16 mouse cellular contexts compared by ENCODE assay signal in the genomic region with DNA sequence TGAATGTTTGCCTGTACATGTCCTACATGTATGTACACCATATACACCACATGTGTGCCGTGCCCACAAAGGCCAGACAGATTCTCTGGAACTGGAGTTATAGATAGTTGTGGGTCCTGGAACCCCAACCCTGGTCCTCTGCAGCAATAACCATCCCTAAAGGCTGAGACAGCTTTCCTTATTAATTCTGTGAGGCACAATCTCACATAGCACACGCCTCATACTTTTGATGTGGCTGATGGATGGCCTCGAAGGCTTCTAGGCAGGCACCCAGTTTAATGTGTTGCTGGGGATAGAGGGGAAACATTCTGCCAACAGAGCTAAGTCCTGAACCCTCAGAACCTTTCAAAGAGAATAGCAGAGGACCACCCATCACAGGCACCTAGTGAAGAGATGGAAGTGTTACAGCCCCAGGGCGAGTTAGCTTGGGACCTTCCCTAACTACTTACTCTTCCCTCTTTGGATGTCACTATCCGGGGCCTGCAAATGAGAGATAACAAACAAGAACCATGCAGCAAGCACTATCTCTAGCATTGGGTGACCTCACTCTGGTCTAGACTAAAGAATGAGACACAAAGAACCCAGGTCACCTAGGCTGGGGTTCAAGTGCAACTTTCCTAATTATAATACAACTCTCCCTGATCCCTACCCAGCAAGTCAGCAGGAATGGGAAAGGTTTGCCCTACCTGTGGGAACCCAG. TPM values are rescaled to one million over a fixed set of nuclear protein-coding genes. Genes with fewer than 3 reads are reported as not detected.
A peak's percentile ranks its signal among the peaks of the same experiment; 100 is the strongest.
DNase-seq lines count a peak whose midpoint lies in the region; ATAC-seq and TF ChIP-seq lines count a peak whose summit lies in the region.
"Had no signal": no experiment of that assay in that cellular context is flagged by ENCODE, and none has a peak within 500 bp of the region (broad histone marks: within the 10 kb centered on the region; RNA-seq: fewer than 3 reads in every experiment).

No protein-coding gene starts in this region.

- peak overlapping the region; percentile 38; the same call in 1 of the 2 replicates for H3K27ac ChIP-seq in gastrocnemius, adult 2 months
- H3K27ac ChIP-seq: hindbrain, embryonic 15.5 days; limb, embryonic 13.5 days; midbrain, embryonic 10.5 days; neural tube, embryonic 15.5 days had no signal

- no peak for DNase-seq in gastrocnemius, adult 2 months
- DNase-seq in gastrocnemius, adult 8-10 months (ENCODE audit: low spot score in 2 of 2), result no peak
- peak; percentile 36 for DNase-seq in spleen, adult 12 weeks (ENCODE audit: low spot score)
- DNase-seq in spleen, postnatal 14 days (ENCODE audit: low spot score in 2 of 2), result no peak
- no peak for DNase-seq in retina, postnatal 1 day
- no peak for DNase-seq in kidney, postnatal 36 days
- DNase-seq: cerebellum, adult 9-10 months; heart, postnatal 10 days; kidney, adult 2 months; lung, postnatal 10 days had no signal

- peak; percentile 82 for ATAC-seq in erythroid progenitor cell, adult 5-6 weeks (replicated peaks; ENCODE audit: low FRiP score, poor library complexity, severe bottlenecking)
- ATAC-seq in megakaryocyte progenitor cell, adult 5-6 weeks (replicated peaks; ENCODE audit: poor library complexity), result peak; percentile 76

- intact Hi-C loops in gastrocnemius, adult 2 months (cut with DNase I), result no loop called here

- TF ChIP-seq CTCF in gastrocnemius, adult 2 months (IDR thresholded peaks at IDR 0.05), result no peak

- 0 out of 2 replicates have a peak overlapping the region, but pooled peaks have one; percentile 17 for H3K4me3 ChIP-seq in gastrocnemius, adult 2 months
- H3K4me3 ChIP-seq: hindbrain, embryonic 15.5 days; limb, embryonic 13.5 days; midbrain, embryonic 10.5 days; neural tube, embryonic 15.5 days had no signal

RNA-seq across cellular contexts. Expression of gene Eps8l2, which starts 25.8 kb away (rescaled TPM):
- total RNA-seq in gastrocnemius, adult 2 months (2021), result 1 to 10 TPM; 2.6 to 3.1 TPM
- 1 to 10 TPM; 1.3 to 3.4 (median 2.2) TPM for total RNA-seq in gastrocnemius, adult 8-10 months (2022)
- not detected in 2 replicates for total RNA-seq in erythroid progenitor cell, adult 5-6 weeks (2015; ENCODE audit: low replicate concordance)
- total RNA-seq in erythroid progenitor cell, adult 5-6 weeks (2017; ENCODE audit: low replicate concordance), result 1.4 TPM in 1 of 2 replicates, not detected in the other
- total RNA-seq in megakaryocyte progenitor cell, adult 5-6 weeks (2015), result 0.67 TPM in 1 of 2 replicates, not detected in the other
- not detected in 2 replicates for total RNA-seq in megakaryocyte progenitor cell, adult 5-6 weeks (2017)

RNA-seq across cellular contexts. Expression of gene Taldo1, which starts 27.5 kb away (rescaled TPM):
- total RNA-seq in gastrocnemius, adult 2 months (2021), result 10 to 100 TPM; 77.5 to 88.3 TPM
- total RNA-seq in gastrocnemius, adult 8-10 months (2022), result 10 to 100 TPM; 81.4 to 87.7 (median 84.4) TPM
- 108 and 138 TPM in 2 replicates for total RNA-seq in erythroid progenitor cell, adult 5-6 weeks (2015; ENCODE audit: low replicate concordance)
- 354 and 496 TPM in 2 replicates for total RNA-seq in erythroid progenitor cell, adult 5-6 weeks (2017; ENCODE audit: low replicate concordance)
- total RNA-seq in megakaryocyte progenitor cell, adult 5-6 weeks (2015), result 103 and 117 TPM in 2 replicates
- total RNA-seq in megakaryocyte progenitor cell, adult 5-6 weeks (2017), result 508 and 513 TPM in 2 replicates

RNA-seq across cellular contexts. Expression of gene Tmem80, which starts 37.0 kb away (rescaled TPM):
- total RNA-seq in gastrocnemius, adult 2 months (2021), result 10 to 100 TPM; 11.5 to 16.9 TPM
- 10 to 100 TPM in 3 of 4 experiments, 1 to 10 TPM in 1; 9.1 to 11.5 (median 11.3) TPM for total RNA-seq in gastrocnemius, adult 8-10 months (2022)
- 13.4 and 26.7 TPM in 2 replicates for total RNA-seq in erythroid progenitor cell, adult 5-6 weeks (2015; ENCODE audit: low replicate concordance)
- total RNA-seq in erythroid progenitor cell, adult 5-6 weeks (2017; ENCODE audit: low replicate concordance), result 8.3 and 8.6 TPM in 2 replicates
- total RNA-seq in megakaryocyte progenitor cell, adult 5-6 weeks (2015), result 11.1 and 11.7 TPM in 2 replicates
- total RNA-seq in megakaryocyte progenitor cell, adult 5-6 weeks (2017), result 9.1 and 9.2 TPM in 2 replicates

RNA-seq across cellular contexts. Expression of gene Deaf1, which starts 37.0 kb away (rescaled TPM):
- total RNA-seq in gastrocnemius, adult 2 months (2021), result 10 to 100 TPM; 13.3 to 14.0 TPM
- total RNA-seq in gastrocnemius, adult 8-10 months (2022), result 10 to 100 TPM; 10.6 to 15.1 (median 12.7) TPM
- total RNA-seq in erythroid progenitor cell, adult 5-6 weeks (2015; ENCODE audit: low replicate concordance), result 46.5 and 55.8 TPM in 2 replicates
- total RNA-seq in erythroid progenitor cell, adult 5-6 weeks (2017; ENCODE audit: low replicate concordance), result 26.2 and 40.8 TPM in 2 replicates
- total RNA-seq in megakaryocyte progenitor cell, adult 5-6 weeks (2015), result 33.6 and 33.7 TPM in 2 replicates
- total RNA-seq in megakaryocyte progenitor cell, adult 5-6 weeks (2017), result 19.8 and 23.0 TPM in 2 replicates

RNA-seq across cellular contexts. Expression of gene Gatd1, which starts 49.4 kb away (rescaled TPM):
- 1 to 10 TPM; 5.5 to 8.3 TPM for total RNA-seq in gastrocnemius, adult 2 months (2021)
- 1 to 10 TPM; 6.5 to 9.8 (median 7.8) TPM for total RNA-seq in gastrocnemius, adult 8-10 months (2022)
- 3.4 and 14.4 TPM in 2 replicates for total RNA-seq in erythroid progenitor cell, adult 5-6 weeks (2015; ENCODE audit: low replicate concordance)
- total RNA-seq in erythroid progenitor cell, adult 5-6 weeks (2017; ENCODE audit: low replicate concordance), result 4.4 and 9.2 TPM in 2 replicates
- total RNA-seq in megakaryocyte progenitor cell, adult 5-6 weeks (2015), result 21.9 and 25.9 TPM in 2 replicates
- 13.5 and 16.3 TPM in 2 replicates for total RNA-seq in megakaryocyte progenitor cell, adult 5-6 weeks (2017)
